Mouse (Mus musculus) urinary bladder, postnatal 14 days (tissue): ENCODE data around the gene Krtap9-5.

ENCODE experiments used
- DNase-seq: peaks from one replicate; pipeline ENCODE4 v3.0.0; 2021; ENCODE audit warnings: low spot score

The Krtap9-5 gene

DNA sequence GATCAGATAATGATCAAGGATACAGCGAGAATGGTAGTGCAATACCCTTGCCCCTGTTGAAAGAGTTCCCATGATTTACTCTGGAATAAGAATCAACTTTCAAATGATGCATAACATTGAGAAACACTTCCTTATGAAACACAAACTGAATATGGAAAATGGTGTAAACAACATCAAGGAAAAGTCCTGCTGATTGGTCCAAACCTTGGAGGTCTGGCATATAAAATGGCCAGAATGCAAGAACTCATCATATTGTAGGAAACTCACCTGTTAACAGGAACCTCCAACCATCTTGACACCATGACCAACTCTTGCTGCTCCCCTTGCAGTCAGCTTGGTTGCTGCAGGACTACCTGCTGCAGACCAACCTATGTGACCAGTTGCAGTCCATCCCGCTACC lies at the start of gene Krtap9-5:
Gene Krtap9-5 (plus strand): TSS at position 301 of the 400 bp plus-strand sequence.
- DNase-seq, result no peak

DNA sequence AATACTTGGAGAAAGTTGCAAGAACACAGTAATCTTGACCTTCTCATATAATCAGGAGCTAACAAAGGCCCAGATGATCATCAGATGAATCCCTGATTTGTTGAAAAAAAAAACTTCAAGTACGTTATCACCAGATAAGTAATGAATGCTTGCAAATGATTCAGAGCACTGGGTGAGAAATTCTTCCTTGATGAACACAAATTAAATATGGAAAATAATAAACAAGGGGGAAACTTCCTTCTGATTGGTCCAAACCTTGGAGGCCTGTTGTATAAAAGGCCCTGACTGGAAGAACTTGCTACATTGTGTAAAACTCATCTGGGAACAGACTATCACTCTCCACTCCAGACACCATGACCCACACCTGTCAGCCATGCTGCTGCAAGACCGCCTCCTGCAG lies 40.7 kb upstream of the Krtap9-5 start, which contains the start of gene Krtap31-1:
Gene Krtap31-1 (plus strand): TSS at position 301 of the 400 bp plus-strand sequence.
- DNase-seq, result no peak

DNA sequence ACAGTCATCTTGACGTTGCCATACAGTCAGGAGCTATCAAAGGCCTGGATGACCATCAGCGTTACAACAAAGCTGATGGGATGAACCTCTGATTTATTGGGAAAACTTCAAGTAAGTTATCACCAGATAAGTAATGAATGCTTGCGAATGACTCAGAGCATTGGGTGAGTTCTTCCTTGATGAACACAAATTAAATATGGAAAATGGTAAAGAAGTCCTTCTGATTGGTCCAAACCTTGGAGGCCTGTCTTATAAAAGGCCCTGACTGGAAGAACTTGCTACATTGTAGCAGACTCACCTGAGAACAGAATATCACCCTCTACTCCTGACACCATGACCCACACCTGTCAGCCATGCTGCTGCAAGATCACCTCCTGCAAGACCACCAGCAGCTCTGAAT lies 33.8 kb upstream of the Krtap9-5 start, which contains the start of gene Gm11565:
Gene Gm11565 (plus strand): TSS at position 301 of the 400 bp plus-strand sequence.
- no peak for DNase-seq

DNA sequence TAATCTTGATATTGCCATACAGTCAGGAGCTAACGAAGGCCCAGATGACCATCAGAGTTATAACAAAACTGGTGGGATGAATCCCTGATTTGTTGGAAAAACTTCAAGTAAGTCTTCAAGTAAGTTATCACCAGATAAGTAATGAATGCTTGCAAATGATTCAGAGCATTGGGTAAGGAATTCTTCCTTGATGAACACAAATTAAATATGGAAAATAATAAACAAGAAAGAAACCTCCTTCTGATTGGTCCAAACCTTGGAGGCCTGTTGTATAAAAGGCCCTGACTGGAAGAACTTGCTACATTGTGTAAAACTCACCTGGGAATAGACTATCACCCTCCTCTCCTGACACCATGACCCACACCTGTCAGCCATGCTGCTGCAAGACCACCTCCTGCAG lies 12.3 kb upstream of the Krtap9-5 start, which contains the start of gene Krtap31-2:
Gene Krtap31-2 (plus strand): TSS at position 301 of the 400 bp plus-strand sequence.
- no peak for DNase-seq

DNA sequence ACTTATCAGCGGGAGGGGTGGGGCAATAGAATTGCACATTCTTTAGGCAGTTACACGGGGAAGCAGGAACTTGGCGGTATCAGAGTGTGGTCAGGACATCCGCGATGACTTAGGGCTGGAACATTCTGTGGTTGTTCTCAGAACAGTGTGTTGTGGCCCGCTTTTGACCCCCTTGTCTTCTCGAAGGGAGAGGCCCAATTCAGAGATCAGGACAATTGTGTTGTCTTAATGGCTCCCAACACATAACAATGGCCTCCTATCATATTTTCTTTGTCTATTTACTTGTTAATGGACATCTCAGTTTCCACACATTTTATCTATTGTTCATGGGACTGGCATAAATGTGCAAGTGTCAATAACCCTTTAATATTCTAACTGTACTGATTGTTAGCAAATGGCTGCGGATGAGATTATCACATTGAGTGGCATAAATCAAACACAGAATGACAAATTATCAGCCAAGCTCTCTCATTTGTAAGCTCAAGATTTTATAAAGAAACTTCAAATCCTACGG lies 10.5 kb upstream of the Krtap9-5 start:
- no peak for DNase-seq

DNA sequence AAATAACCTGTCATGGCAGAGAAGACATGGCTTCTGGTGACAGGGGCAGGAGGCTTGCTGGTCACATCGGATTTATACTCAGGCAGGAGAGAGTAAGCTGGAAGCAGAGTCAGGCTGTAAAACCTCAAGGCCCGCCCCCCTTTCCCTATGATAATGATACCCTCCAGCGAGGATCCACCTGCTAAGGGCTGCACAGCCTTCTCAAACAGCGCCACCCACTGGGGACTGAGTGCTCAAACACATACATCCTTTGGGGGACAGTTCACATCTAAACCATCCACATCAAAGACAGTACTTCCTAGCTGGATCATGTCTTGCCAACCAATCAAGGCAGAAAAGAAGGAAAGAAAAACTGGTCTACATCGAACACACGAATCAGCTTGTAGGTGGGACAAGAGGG lies 15.9 kb downstream of the Krtap9-5 start:
- DNase-seq, result no peak

DNA sequence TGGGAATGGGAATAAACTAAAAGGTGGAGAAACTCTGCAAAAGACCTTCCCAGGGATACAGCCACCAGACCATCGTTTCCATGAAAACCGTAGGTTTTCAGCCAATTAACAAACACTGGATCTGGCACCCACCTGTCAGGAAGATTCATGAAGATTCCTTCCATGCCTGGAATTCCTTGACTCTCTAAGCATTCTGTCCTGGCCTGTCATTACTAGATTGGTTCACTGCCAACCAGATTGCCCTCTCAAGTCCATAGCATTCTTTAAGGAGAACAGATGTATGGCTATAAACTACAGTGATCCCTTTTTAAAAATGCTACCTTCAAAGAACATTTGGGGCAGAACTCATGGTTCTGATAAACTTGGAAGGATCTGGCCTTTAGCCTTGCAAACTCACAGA lies 17.7 kb downstream of the Krtap9-5 start:
- no peak for DNase-seq

DNA sequence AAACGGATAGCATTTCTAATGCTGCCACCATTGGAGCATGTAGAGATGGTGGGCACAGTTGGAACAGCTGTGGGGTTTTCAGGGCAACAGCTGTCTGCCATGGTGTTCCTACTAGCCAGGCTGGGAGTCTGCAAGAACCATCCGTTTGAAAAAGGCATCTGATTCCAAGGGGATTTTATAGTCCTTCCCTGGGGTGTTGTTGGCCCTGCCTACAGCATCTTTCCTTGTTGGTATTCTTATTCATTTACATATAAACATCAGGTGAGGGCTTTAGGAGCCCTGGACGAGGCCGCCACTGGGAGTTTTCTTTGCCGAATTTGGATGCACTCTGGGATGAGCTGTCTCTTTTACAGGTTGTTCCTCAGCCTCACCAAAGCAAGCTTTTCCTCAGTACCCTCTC lies 30.7 kb downstream of the Krtap9-5 start, which contains the start of gene Krtap29-1:
Gene Krtap29-1 (minus strand): TSS at position 101 of the 400 bp plus-strand sequence.
- no peak for DNase-seq

DNA sequence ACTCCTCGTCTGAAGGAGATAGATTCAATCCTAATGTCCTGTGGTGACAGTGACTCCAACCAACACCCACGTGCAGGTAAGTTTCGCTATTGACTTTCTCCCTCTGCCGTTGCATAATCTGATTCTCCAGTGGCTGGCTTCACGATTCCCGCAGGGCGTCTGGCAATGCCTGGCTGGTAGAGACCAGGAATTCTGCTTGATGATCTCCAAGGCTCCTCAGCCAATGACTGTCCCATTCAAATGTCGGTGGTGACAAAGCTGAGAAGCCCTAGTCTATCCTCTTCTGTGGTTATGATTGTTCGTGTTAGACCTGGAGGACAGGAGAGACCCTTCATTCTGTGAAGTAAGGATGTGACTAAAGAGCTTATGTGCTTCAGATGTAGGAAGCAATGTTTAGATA lies 34.5 kb downstream of the Krtap9-5 start:
- DNase-seq, result no peak

DNA sequence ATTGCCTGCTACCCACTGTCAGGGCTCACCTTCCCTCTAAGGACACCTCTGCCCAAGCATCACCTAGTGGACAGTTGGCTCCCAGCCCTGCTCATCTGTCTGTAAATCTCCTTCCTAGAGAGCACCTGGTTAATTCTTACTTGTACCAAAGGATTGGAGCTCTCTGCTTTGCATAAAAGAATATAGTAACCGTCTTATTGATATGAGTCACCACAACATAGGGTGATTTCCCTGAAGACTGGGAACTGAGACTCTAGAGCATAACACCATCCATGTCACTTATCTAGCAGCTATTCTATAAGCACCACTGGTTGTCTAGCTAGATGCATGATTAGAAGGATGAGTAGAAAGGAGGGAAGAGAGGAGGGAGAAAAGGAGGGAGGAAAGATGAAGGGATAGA lies 35.2 kb downstream of the Krtap9-5 start:
- DNase-seq, result no peak

DNA sequence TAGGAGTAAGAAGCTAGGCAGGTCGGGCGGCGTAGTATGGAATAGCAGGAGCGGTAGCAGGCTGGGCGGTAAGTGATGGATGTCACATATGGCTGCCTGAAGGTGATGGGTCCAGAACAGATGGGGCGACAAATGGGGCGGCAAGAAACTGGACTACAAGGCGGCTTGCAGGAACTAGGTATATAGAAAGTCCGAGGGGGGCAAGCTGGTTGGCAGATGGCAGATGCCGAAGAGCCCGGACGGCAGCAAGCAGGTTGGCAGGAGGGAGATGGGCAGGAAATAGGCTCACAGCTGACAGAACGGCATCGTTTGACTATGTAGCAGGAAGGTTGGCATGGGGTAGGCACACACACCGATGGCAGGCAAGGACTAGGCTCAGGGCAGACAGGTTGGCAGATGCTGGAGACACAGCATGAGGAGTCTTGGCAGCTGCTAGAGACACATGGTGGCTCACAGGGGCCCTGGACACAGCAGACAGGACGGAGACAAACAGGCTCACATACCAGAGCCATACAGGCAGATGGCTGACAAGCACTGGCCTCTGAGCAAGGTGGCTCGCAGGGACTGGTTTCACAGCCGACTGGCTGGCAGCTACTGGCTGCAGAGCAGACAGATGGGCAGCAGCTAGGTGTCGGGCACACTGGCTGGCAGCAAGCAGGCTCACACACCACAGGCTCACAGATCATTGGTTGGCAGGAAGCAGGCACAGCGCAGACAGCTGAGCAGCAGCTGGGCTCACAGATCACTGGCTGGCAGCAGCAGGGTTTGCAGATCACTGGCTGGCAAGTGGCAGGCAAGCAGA lies 37.2 kb downstream of the Krtap9-5 start:
- no peak for DNase-seq

DNA sequence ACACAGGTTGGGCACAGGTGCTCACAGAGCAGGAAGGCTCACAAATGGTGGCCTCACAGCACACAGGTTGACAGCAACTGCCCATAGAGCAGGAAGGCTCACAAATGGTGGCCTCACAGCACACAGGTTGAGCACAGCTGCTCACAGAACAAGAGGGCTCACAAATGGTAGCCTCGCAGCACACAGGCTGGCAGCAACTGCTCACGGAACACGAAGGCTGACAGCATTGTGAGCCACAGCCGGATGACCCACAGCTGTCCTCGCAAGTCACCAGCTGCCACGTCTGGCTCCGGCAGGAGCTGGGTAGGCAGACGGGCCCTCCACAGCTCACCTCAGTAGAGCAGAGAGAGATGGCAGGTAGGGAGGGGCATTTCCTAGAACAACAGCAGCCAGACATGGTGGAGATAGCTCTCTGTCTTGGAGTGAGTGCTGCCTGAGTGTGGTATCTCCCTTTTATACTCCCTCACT lies 37.9 kb downstream of the Krtap9-5 start, which contains the start of gene Krtap16-1:
Gene Krtap16-1 (minus strand): TSS at position 418 of the 468 bp plus-strand sequence.
- no peak for DNase-seq

DNA sequence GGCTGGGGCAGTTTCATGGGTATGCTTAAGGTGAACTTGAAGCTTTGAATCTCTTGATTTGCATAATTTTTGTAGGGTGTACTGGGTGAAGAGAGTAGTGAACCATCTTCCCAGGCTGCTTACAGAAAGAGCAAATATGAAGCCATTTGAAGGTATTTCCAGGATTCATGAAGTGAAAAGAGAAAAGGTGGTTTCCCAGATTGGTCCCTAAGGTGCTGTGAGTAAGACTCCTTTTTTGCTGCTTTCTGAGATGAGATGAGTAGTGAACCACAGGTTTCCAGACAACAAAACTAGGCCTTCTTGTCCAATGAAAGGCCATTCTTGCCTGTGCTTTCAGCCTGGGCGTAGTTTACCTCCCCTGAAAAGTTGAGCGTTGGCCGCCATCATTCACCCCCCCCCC lies 40.3 kb downstream of the Krtap9-5 start:
- DNase-seq, result no peak

DNA sequence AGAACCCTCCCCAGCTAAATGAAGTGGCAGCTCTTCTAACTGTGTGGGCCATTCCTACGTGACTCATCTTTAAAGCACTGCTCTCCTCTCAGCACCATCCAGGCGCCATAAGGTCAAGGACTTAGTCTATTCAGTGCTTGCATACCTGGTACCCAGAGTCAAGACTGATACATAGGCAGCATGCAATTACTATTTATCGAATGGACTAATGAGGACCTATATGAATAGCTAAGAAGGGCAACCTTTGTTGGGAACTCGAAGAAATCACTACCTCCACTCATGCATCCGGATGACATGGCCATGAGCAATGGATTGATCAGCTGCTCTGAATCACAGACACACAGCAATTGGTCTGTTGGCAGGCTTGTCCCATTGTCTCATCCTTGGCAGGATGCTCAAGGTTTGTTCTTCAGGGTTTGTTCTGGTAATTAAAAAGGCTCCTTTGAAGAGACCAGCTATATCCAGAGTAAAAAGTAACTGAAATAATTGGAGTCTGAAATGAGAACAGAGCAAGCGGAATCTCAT lies 41.7 kb downstream of the Krtap9-5 start:
- DNase-seq, result no peak

DNA sequence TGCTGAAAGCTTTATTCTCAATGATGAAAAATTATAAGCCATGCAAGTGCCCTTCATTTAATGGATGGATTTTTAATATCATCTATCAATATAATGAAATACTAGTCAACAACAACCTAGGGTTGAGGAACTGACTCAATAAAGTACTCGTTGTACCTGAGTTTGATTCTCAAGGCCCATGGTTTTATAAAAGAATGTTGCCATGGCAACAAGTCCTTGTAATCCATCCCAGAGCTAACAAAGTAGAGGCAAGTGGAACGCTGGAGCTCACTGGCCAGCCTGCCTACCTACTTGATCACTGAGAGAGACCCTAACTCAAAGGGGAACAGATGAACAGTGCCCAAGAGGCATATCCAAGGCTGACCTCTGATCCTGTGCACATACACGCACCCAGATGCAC lies 42.3 kb downstream of the Krtap9-5 start:
- no peak for DNase-seq

DNA sequence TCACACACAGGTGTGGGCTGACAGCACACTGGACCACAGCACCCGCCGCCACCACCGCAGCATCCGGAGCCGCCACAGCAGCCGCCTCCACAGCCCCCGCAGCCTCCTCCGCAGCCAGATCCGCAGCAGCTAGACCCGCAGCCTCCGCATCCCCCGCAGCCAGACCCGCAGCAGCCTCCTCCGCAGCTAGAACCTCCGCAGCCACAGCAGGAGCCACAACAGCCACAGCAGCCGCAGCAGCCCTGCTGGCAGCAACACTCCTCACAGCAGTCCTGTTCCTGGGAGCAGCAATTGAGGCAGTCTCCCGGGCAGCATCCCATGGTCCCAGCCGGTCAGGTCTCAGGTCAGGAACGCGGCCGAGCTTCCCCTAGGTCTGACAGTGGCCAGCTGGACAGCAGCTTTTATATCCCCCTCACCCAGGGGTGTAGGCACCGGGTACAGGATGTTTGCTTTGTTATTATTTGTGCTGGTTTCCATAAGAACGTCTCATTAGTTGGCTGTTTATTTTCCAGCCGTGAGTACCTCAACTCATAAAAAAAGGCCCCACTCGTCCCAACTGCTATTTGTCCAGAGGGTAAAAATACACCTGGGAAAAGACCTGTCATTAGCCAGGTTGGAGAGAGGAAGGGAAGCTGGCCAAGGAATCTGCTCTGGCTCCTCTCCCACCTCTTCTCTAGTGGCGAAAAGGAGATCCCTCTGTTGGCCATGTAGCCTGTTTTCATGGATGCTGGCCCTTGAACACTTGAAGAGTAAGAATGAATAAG lies 45.5 kb downstream of the Krtap9-5 start, which contains the start of gene Krtap17-1:
Gene Krtap17-1 (minus strand): TSS at position 375 of the 764 bp plus-strand sequence.
- no peak for DNase-seq

DNA sequence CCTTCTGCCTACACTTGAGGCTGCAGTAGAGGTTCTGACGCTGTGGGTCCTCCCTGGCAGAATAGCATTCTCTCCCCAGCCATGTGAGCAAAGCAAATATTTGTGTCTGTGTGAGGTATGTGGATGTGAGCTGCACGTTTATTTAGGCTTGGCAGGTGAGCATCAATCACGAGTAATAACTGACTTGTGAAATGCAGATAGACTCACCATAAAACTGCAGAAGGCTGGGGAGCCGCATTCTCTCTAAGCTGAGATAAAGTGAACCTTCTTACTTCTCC lies 46.0 kb downstream of the Krtap9-5 start:
- no peak for DNase-seq

DNA sequence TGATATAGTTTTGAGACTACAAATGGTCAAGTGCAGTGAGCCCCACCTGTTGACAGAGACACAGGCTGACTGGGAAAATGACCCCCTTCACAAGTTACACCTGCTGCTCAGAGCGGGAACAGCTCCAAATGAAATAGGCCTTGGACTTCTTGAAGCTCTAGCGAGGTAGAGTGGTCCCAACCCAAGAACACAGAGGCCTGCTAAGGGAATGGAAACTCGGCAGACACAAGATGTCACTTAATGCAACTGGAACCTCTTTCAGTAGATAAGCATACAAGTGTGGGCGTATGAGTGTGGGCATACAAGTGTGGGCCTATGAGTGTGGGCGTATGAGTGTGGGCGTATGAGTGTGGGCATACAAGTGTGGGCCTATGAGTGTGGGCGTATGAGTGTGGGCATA lies 50.8 kb downstream of the Krtap9-5 start:
- no peak for DNase-seq
